Mouse (Mus musculus) lung, embryonic 16.5 days (tissue): Measurements from ENCODE around the gene Ube2e1. TPM values are rescaled to one million over a fixed set of nuclear protein-coding genes. Genes with fewer than 3 reads are reported as not detected.
"Not testable (repeated sequence)": the region's sequence is repeated elsewhere in the genome, so short reads cannot be mapped to it uniquely, and the experiment has no call there.

ENCODE experiments used
- ATAC-seq: fragments of 200-750 bp; cut with Nextera tagmentation; 2 replicates; pipeline ENCODE4 v1.8.0; 2017; ENCODE audit warnings: low read depth, mild to moderate bottlenecking, moderate library complexity
- H3K27ac ChIP-seq: fragments of 300-500 bp; sonication (generic); 2 replicates; pipeline ENCODE4 v1.5.1; 2014; ENCODE audit warnings: mild to moderate bottlenecking, control low read depth, low read length
- H3K27me3 ChIP-seq: fragments of 300-500 bp; sonication (generic); 2 replicates; pipeline ENCODE4 v1.6.1; 2014; ENCODE audit warnings: low read depth, low read length, mixed read lengths; ENCODE audit not compliant: control insufficient read depth, insufficient read depth
- H3K36me3 ChIP-seq: fragments of 300-500 bp; sonication (generic); 2 replicates; pipeline ENCODE4 v1.6.1; 2014; ENCODE audit warnings: low read length; ENCODE audit not compliant: control insufficient read depth, insufficient read depth
- H3K4me1 ChIP-seq: fragments of 300-500 bp; sonication (generic); replicated peaks from 2 replicates; pipeline ENCODE4 v1.6.1; 2014; ENCODE audit warnings: low read length, mixed read lengths; ENCODE audit not compliant: control insufficient read depth, insufficient read depth
- H3K4me2 ChIP-seq: fragments of 300-500 bp; sonication (generic); 2 replicates; pipeline ENCODE4 v1.6.1; 2014; ENCODE audit warnings: low read depth, low read length, control low read depth
- H3K4me3 ChIP-seq: fragments of 300-500 bp; sonication (generic); 2 replicates; pipeline ENCODE4 v1.5.1; 2014; ENCODE audit warnings: mild to moderate bottlenecking, low read length, control low read depth
- H3K9ac ChIP-seq: fragments of 300-500 bp; sonication (generic); 2 replicates; pipeline ENCODE4 v1.6.1; 2014; ENCODE audit warnings: low read length, control low read depth
- H3K9me3 ChIP-seq: fragments of 300-500 bp; sonication (generic); 2 replicates; pipeline ENCODE4 v1.6.1; 2016; ENCODE audit warnings: low read length; ENCODE audit not compliant: control insufficient read depth
- WGBS: fragments of 180-500 bp; shearing (Covaris S2); extraction: QIAGEN DNeasy Blood & Tissue Kit; methylation state at CpG from one replicate; pipeline ENCODE4 v1.1.7; 2014; 5-methylcytosine and 5-hydroxymethylcytosine counted together
- polyA plus RNA-seq: library from polyadenylated mRNA; unstranded; fragments of >200 nt; fragmentation: Nextera tagmentation; extraction: Ambion mirVana; gene quantifications from 2 replicates; pipeline ENCODE4 v1.2.1, GENCODE M21; 2015

Ube2e1 gene
- polyA plus RNA-seq, 1 experiment from 2014 or later = 122 TPM

DNA sequence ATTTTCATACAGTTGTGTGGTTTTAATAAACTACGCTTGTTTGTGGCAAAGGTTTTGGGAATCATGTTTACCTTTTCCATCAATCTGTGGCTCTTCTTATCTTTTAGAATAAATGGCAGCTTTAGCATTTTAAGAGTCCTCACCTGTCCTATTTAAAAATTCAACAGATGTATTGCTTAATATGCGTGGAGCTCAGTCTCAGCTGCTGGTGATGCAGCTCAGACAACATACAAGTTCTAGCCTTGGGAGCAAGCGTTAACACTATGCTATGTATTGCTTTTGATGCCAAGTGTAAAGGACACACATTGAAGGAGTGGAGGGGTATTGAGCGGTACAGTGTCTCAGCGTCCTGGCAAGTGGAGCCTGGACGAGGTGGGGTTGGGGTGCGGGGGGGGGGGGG is 60.0 kb downstream of the Ube2e1 start:
- Histone ChIP-seq H3K4me1 (peaks cover 12% of the 10 kb centered on the region), H3K4me2 (peak overlapping the region; percentile 66), H3K9ac (peak overlapping the region; percentile 76), H3K9me3 (no peaks in the 10 kb centered on the region), H3K36me3 (peaks cover 12% of the 10 kb centered on the region), H3K4me3 (peak overlapping the region; percentile 94), H3K27me3 (no peaks in the 10 kb centered on the region), H3K27ac (no peak overlapping the region)
- ATAC-seq = no peak
- WGBS = 3% methylated on average over 5 of the region's 7 CpGs

DNA sequence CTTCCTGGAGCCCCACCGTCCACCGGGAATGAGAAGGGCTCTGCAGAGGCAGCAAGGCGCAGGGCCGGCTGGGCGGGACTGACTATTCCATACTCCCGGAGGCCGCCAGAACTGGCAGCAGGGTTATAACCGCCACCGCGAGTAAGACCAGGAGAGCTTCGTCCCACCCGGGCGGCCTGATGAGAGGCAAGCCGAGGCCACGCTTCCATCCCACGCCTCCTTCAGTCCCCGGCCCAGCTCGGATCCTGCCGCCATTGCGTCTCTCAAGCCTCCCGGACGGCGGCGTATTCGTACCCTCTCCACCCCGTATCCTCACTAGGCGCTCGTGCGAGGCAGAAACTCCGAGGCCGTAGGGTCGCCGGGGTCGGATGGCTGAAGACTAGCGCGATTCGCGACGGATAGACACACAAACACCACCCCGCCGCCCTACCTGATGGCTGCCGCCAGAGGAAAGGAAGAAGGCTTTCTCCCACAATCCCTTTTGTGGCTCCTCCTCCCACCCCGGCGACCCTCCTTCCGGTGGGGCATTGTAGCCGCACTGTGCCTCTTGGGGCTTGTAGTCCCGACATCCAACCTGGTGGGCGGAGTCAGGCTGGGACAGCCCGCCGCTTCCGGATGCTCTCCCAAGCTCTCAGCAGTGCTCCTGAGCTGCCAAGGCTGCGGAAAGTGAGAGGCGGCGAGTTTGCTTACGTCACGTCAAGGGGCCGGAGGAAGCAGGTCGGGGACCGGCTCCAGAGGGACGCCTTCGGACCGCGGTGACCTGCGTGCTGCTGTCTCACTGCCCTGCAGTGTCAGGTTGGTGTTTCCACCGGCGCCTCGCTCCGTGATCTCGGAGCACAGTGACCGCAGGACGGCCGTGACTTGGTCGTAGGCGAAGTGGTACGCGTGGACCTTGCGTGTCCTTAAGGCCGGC is 60.9 kb downstream of the Ube2e1 start, which contains the start of the genes Nkiras1 and Rpl15:
TSS of gene Nkiras1 (plus strand) at position 608 of the 913 bp plus-strand sequence.
TSS of gene Rpl15 (minus strand) at position 863 of the 913 bp plus-strand sequence.
- peak within 1 kb of the TSS; percentile 98 for H3K9ac ChIP-seq
- H3K27me3 ChIP-seq = no peaks in the 10 kb centered on the region
- peak within 1 kb of the TSS; percentile 94 for H3K4me3 ChIP-seq
- peak; percentile 100 for ATAC-seq
- under 1% methylated on average over 76 of the region's 78 CpGs for WGBS
- H3K4me2 ChIP-seq = peak within 1 kb of the TSS; percentile 83
- H3K9me3 ChIP-seq = no peaks in the 10 kb centered on the region
- peak within 1 kb of the TSS; percentile 73 for H3K27ac ChIP-seq
- peaks cover 12% of the 10 kb centered on the region for H3K4me1 ChIP-seq
- H3K36me3 ChIP-seq = peaks cover 12% of the 10 kb centered on the region

DNA sequence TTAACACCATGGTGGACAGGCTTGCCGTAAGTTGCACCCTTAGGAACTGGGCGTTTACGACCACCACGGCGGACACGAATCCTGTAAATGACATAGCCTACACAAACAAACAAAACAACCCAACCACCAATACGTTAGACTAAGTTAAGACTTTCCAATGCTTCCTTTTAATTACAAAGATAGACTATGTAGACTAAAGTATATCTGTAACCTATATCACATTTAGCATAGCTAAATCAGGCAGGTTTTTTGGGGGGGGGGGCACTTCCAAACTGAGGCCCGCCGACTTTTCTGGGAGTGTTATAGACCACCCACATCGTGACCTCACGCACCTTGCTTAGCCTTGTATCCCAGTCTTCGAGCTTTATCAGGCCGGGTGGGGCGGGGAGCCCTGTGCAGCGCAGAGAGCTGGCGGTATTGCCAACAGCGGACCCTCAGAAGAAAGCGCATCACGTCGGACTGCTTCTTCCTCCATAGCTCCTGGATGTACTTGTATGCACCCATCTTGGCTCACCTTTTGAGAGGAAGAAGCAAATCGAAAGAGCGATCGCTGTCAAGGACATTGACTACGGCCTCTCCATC is 61.6 kb downstream of the Ube2e1 start:
- peaks cover 14% of the 10 kb centered on the region for H3K36me3 ChIP-seq
- ATAC-seq, H3K9me3 ChIP-seq, H3K27me3 ChIP-seq: not testable (repeated sequence)
- H3K4me3 ChIP-seq = peak overlapping the region; percentile 94
- peak overlapping the region; percentile 73; the same call in 1 of the 2 replicates for H3K27ac ChIP-seq
- H3K4me2 ChIP-seq = peak overlapping the region; percentile 83
- H3K4me1 ChIP-seq = peaks cover 12% of the 10 kb centered on the region
- peak overlapping the region; percentile 98 for H3K9ac ChIP-seq
- 0% methylated on average over 22 of the region's 24 CpGs for WGBS

DNA sequence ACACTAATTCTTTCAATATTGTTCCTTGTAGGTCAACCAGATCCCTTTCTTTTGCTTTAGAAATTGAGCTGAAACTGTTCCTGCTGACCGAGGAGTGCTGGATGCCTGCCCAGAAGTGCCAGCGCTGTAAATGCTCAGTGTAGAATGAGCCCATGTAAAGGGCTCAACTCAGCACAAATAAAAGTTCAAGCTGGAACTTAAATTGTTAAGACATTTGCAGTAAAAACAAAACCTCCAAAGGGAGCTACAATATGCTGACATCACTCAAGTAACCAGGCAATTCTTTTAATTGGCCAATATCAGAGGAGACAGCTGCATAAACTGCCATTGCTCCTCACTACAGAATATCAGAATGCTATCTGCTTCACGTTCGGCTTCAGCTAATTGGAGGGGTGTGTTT is 68.2 kb downstream of the Ube2e1 start:
- 44% methylated on average over 4 of the region's 4 CpGs for WGBS
- ATAC-seq = 0 out of 2 replicates have a peak, but pooled peaks have one; percentile 38
- Histone ChIP-seq H3K36me3 (peaks cover 13% of the 10 kb centered on the region), H3K4me3 (no peak overlapping the region), H3K9me3 (no peaks in the 10 kb centered on the region), H3K4me2 (no peak overlapping the region), H3K9ac (no peak overlapping the region), H3K27me3 (no peaks in the 10 kb centered on the region), H3K27ac (no peak overlapping the region), H3K4me1 (0 out of 2 replicates have a peak, but pooled peaks cover 2% of the 10 kb centered on the region)

DNA sequence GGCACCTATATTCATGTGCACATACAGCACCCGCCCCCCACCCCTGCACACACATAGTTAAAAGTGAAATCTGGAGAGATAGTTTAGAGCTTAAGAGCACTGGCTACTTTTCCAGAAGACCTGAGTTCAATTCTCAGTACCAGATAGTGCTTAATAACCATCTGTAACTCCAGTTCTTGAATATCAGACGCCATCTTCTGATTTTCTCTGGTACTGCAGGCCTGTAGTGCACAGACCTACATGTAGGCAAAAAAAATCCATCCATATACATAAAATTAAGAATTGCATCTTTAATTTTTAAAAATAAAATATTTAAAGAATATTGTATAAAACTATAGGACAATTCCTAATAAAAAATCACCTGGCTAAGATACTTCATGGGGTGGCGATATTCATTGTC is 70.5 kb downstream of the Ube2e1 start:
- no peak overlapping the region for H3K4me3 ChIP-seq
- no peak overlapping the region for H3K27ac ChIP-seq
- no peaks in the 10 kb centered on the region for H3K27me3 ChIP-seq
- ATAC-seq = no peak
- H3K36me3 ChIP-seq = peaks cover 2% of the 10 kb centered on the region; the same call in 1 of the 2 replicates
- WGBS = 85% methylated on average over 3 of the region's 3 CpGs
- H3K9ac ChIP-seq = no peak overlapping the region
- no peaks in the 10 kb centered on the region for H3K9me3 ChIP-seq
- no peak overlapping the region for H3K4me2 ChIP-seq
- 0 out of 2 replicates have a peak, but pooled peaks cover 2% of the 10 kb centered on the region for H3K4me1 ChIP-seq

DNA sequence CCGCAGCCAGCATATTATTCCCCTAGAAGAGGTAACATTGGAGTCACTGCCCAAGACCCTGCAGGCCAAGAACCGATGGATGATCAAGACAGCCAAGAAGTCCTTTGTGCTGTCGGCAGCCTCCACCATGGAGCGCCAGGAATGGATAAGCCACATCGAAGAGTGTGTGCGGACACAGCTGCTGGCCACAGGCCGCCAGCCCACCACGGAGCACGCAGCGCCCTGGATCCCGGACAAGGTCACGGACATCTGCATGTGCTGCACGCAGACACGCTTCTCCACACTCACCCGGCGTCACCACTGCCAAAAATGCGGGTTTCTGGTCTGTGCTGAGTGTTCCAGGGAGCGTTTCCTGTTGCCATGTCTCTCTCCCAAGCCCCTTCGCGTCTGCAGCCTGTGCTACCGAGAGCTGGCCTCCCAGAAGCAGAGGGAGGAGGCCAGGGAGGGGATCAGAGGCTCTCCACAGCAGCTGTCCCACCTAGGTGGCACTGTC is 89.0 kb downstream of the Ube2e1 start:
- 78% methylated on average over 21 of the region's 21 CpGs for WGBS
- no peaks in the 10 kb centered on the region for H3K9me3 ChIP-seq

DNA sequence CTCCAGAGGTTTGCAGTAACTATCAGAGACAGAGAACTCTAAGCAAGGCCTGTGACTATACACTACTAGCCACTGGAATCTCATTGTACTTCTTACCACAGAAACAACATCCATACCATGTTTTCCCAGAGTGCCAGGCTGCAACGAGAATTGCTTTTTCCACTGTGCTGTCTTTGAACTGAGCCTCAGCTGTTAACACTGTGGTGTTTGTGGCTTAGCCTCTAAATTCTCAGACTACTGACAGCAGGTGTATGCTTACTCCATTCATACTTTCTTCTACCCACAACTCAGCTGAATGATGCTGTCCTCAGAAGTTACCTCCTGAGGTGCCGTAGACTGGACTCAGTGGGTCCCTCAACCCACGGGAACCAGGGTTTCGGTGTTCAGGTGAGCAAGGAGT is 89.9 kb downstream of the Ube2e1 start:
- H3K36me3 ChIP-seq = no peaks in the 10 kb centered on the region
- 83% methylated on average over 4 of the region's 4 CpGs for WGBS
- H3K27ac ChIP-seq = no peak overlapping the region
- no peak overlapping the region for H3K9ac ChIP-seq
- H3K4me1 ChIP-seq = no peaks in the 10 kb centered on the region
- H3K9me3 ChIP-seq = no peaks in the 10 kb centered on the region
- no peak overlapping the region for H3K4me3 ChIP-seq
- no peak overlapping the region for H3K4me2 ChIP-seq
- no peaks in the 10 kb centered on the region for H3K27me3 ChIP-seq
- no peak for ATAC-seq

More for the DNA sequence above, 89.0 kb downstream of the Ube2e1 start:
- H3K27me3 ChIP-seq = no peaks in the 10 kb centered on the region
- H3K27ac ChIP-seq = no peak overlapping the region
- no peak for ATAC-seq
- H3K4me2 ChIP-seq = no peak overlapping the region
- H3K9ac ChIP-seq = no peak overlapping the region
- H3K4me1 ChIP-seq = no peaks in the 10 kb centered on the region
- no peak overlapping the region for H3K4me3 ChIP-seq
- H3K36me3 ChIP-seq = no peaks in the 10 kb centered on the region

DNA sequence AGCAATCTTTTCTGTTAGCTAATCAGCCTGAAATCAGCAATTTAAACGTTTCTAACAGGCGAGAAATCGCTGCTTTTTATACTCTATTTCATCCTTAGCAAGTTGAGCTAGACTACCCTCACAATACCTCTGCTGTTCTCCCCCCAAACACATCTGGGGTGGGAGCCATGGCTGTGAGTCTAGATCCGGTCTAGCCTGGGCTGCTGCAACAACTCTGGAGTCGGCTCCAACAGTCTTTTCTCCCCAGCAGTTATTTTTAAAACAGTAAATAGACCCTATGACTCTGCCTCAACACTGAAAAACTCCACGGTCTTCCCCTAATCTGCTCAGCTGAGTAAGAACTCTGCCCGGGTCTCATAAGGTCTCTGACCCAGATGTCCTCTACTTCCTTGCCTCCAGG is 91.5 kb downstream of the Ube2e1 start:
- H3K27ac ChIP-seq = no peak overlapping the region
- 63% methylated on average over 7 of the region's 7 CpGs for WGBS
- no peaks in the 10 kb centered on the region for H3K9me3 ChIP-seq

More for the DNA sequence above, 91.5 kb downstream of the Ube2e1 start:
- Histone ChIP-seq H3K4me3 (no peak overlapping the region), H3K36me3 (no peaks in the 10 kb centered on the region), H3K4me2 (no peak overlapping the region), H3K9ac (no peak overlapping the region), H3K27me3 (no peaks in the 10 kb centered on the region), H3K4me1 (no peaks in the 10 kb centered on the region)
- ATAC-seq = no peak
